Mouse (Mus musculus): ENCODE measurements around the gene Rcn3. TPM values are rescaled to one million over a fixed set of nuclear protein-coding genes. Genes with fewer than 3 reads are reported as not detected.
A peak's percentile ranks its signal among the peaks of the same experiment; 100 is the strongest.

The Rcn3 gene
- polyA plus RNA-seq, 1 experiment: 601 TPM

- H3K4me3 ChIP-seq (ENCODE audit: insufficient read depth, low read length): peak overlapping the region; percentile 99; the same call in 1 of the 2 replicates
- H3K27ac ChIP-seq (ENCODE audit: insufficient read depth, low read length): no peak overlapping the region
- no peak for TF ChIP-seq CTCF (IDR thresholded peaks at IDR 0.05; ENCODE audit: borderline replicate concordance, insufficient read depth, low read length)
- peak; percentile 14; the same call in 1 of the 2 replicates for TF ChIP-seq POLR2A (IDR thresholded peaks at IDR 0.05; ENCODE audit: low read depth, low read length)
- H3K4me1 ChIP-seq (ENCODE audit: control insufficient read depth, insufficient read depth, low read length): 0 out of 2 replicates have a peak, but pooled peaks cover 5% of the 10 kb centered on the region
Observed at GRCm38 (mm10) chr7:45125144-45125600, 33.2 kb upstream of the Rcn3 start.

- peak within 1 kb of the TSS; percentile 86 for H3K4me3 ChIP-seq (ENCODE audit: insufficient read depth, low read length)
- TF ChIP-seq POLR2A (IDR thresholded peaks at IDR 0.05; ENCODE audit: low read depth, low read length): peak; percentile 89
- TF ChIP-seq CTCF (IDR thresholded peaks at IDR 0.05; ENCODE audit: borderline replicate concordance, insufficient read depth, low read length): no peak
- H3K4me1 ChIP-seq (ENCODE audit: control insufficient read depth, insufficient read depth, low read length): 0 out of 2 replicates have a peak, but pooled peaks cover 5% of the 10 kb centered on the region
Observed at GRCm38 (mm10) chr7:45124224-45125143, 32.5 kb upstream of the Rcn3 start, which contains the start of gene Rps11. TSS of gene Rps11 (minus strand) at chr7:45124439.

GRCm38 (mm10) chr7:45123186-45123570, 31.2 kb upstream of the Rcn3 start:
- peak overlapping the region; percentile 66; the same call in 1 of the 2 replicates for H3K27ac ChIP-seq (ENCODE audit: insufficient read depth, low read length)
- H3K4me1 ChIP-seq (ENCODE audit: control insufficient read depth, insufficient read depth, low read length): 0 out of 2 replicates have a peak, but pooled peaks cover 5% of the 10 kb centered on the region

More at GRCm38 (mm10) chr7:45124224-45125143, 32.5 kb upstream of the Rcn3 start, which contains the start of gene Rps11:
- H3K27ac ChIP-seq (ENCODE audit: insufficient read depth, low read length): peak within 1 kb of the TSS; percentile 68

GRCm38 (mm10) chr7:45122561-45123185, 30.7 kb upstream of the Rcn3 start:
- Histone ChIP-seq H3K27ac (ENCODE audit: insufficient read depth, low read length) (no peak overlapping the region), H3K4me3 (ENCODE audit: insufficient read depth, low read length) (peak overlapping the region; percentile 86), H3K4me1 (ENCODE audit: control insufficient read depth, insufficient read depth, low read length) (0 out of 2 replicates have a peak, but pooled peaks cover 5% of the 10 kb centered on the region)
- TF ChIP-seq CTCF (IDR thresholded peaks at IDR 0.05; ENCODE audit: borderline replicate concordance, insufficient read depth, low read length) (no peak), POLR2A (IDR thresholded peaks at IDR 0.05; ENCODE audit: low read depth, low read length) (no peak)

More at GRCm38 (mm10) chr7:45123186-45123570, 31.2 kb upstream of the Rcn3 start:
- H3K4me3 ChIP-seq (ENCODE audit: insufficient read depth, low read length): peak overlapping the region; percentile 86
- TF ChIP-seq POLR2A (IDR thresholded peaks at IDR 0.05; ENCODE audit: low read depth, low read length): no peak
- TF ChIP-seq CTCF (IDR thresholded peaks at IDR 0.05; ENCODE audit: borderline replicate concordance, insufficient read depth, low read length): no peak

- TF ChIP-seq CTCF (IDR thresholded peaks at IDR 0.05; ENCODE audit: borderline replicate concordance, insufficient read depth, low read length): no peak
- no peak for TF ChIP-seq POLR2A (IDR thresholded peaks at IDR 0.05; ENCODE audit: low read depth, low read length)
- H3K4me1 ChIP-seq (ENCODE audit: control insufficient read depth, insufficient read depth, low read length): 0 out of 2 replicates have a peak, but pooled peaks cover 5% of the 10 kb centered on the region
- no peak overlapping the region for H3K27ac ChIP-seq (ENCODE audit: insufficient read depth, low read length)
- H3K4me3 ChIP-seq (ENCODE audit: insufficient read depth, low read length): no peak overlapping the region
Observed at GRCm38 (mm10) chr7:45121966-45122365, 29.9 kb upstream of the Rcn3 start.

- 0 out of 2 replicates have a peak, but pooled peaks cover 5% of the 10 kb centered on the region for H3K4me1 ChIP-seq (ENCODE audit: control insufficient read depth, insufficient read depth, low read length)
- no peak overlapping the region for H3K27ac ChIP-seq (ENCODE audit: insufficient read depth, low read length)
- TF ChIP-seq POLR2A (IDR thresholded peaks at IDR 0.05; ENCODE audit: low read depth, low read length) (0 out of 2 replicates have a peak, but pooled peaks have one; percentile 22), CTCF (IDR thresholded peaks at IDR 0.05; ENCODE audit: borderline replicate concordance, insufficient read depth, low read length) (no peak)
- no peak overlapping the region for H3K4me3 ChIP-seq (ENCODE audit: insufficient read depth, low read length)
Observed at GRCm38 (mm10) chr7:45121404-45121803, 29.4 kb upstream of the Rcn3 start.

GRCm38 (mm10) chr7:45119780-45120709, 28.0 kb upstream of the Rcn3 start:
- Histone ChIP-seq H3K4me3 (ENCODE audit: insufficient read depth, low read length) (no peak overlapping the region), H3K27ac (ENCODE audit: insufficient read depth, low read length) (no peak overlapping the region), H3K4me1 (ENCODE audit: control insufficient read depth, insufficient read depth, low read length) (0 out of 2 replicates have a peak, but pooled peaks cover 5% of the 10 kb centered on the region)
- TF ChIP-seq CTCF (IDR thresholded peaks at IDR 0.05; ENCODE audit: borderline replicate concordance, insufficient read depth, low read length) (no peak), POLR2A (IDR thresholded peaks at IDR 0.05; ENCODE audit: low read depth, low read length) (peak; percentile 21; the same call in 1 of the 2 replicates)

GRCm38 (mm10) chr7:45118336-45118735, 26.3 kb upstream of the Rcn3 start:
- no peak overlapping the region for H3K4me3 ChIP-seq (ENCODE audit: insufficient read depth, low read length)
- H3K27ac ChIP-seq (ENCODE audit: insufficient read depth, low read length): no peak overlapping the region
- TF ChIP-seq POLR2A (IDR thresholded peaks at IDR 0.05; ENCODE audit: low read depth, low read length): no peak
- no peak for TF ChIP-seq CTCF (IDR thresholded peaks at IDR 0.05; ENCODE audit: borderline replicate concordance, insufficient read depth, low read length)

More at GRCm38 (mm10) chr7:45118336-45118735, 26.3 kb upstream of the Rcn3 start:
- 0 out of 2 replicates have a peak, but pooled peaks cover 5% of the 10 kb centered on the region for H3K4me1 ChIP-seq (ENCODE audit: control insufficient read depth, insufficient read depth, low read length)

All from embryonic fibroblast, embryonic 13.5 days (primary cell).